Mouse (Mus musculus): ENCODE measurements around the gene Gon7. TPM values are rescaled to one million over a fixed set of nuclear protein-coding genes. Genes with fewer than 3 reads are reported as not detected.

The Gon7 gene
- 34.9 TPM in 2 replicates for polyA plus RNA-seq (2015; fragmentation: Nextera tagmentation; extraction: Ambion mirVana)

GRCm38 (mm10) chr12:102757689-102758402, at the start of gene Gon7, which contains the start of the genes Gm28051 and Ubr7:
TSS of gene Gon7 (minus strand) at chr12:102757803.
TSS of gene Gm28051 (minus strand) at chr12:102757765.
TSS of gene Ubr7 (plus strand) at chr12:102757967.
- H3K36me3 ChIP-seq: peaks cover 15% of the 10 kb centered on the region
- under 1% methylated on average over 73 of the region's 73 CpGs for WGBS
- peak; percentile 97 for ATAC-seq (ENCODE audit: low FRiP score, low read depth)
- peak within 1 kb of the TSS; percentile 87 for H3K9ac ChIP-seq
- peak within 1 kb of the TSS; percentile 90 for H3K4me3 ChIP-seq
- no peaks in the 10 kb centered on the region for H3K9me3 ChIP-seq
- no peaks in the 10 kb centered on the region for H3K27me3 ChIP-seq
- H3K27ac ChIP-seq: peak within 1 kb of the TSS; percentile 83
- H3K4me2 ChIP-seq (replicated peaks): peak within 1 kb of the TSS; percentile 90
- H3K4me1 ChIP-seq: peaks cover 27% of the 10 kb centered on the region

GRCm38 (mm10) chr12:102799528-102799927, 41.9 kb upstream of the Gon7 start:
- no peak overlapping the region for H3K9ac ChIP-seq
- no peak for ATAC-seq (ENCODE audit: low FRiP score, low read depth)
- no peak overlapping the region for H3K4me2 ChIP-seq (replicated peaks)
- no peak overlapping the region for H3K27ac ChIP-seq
- H3K4me1 ChIP-seq: no peaks in the 10 kb centered on the region
- no peaks in the 10 kb centered on the region for H3K27me3 ChIP-seq
- H3K36me3 ChIP-seq: peaks cover 39% of the 10 kb centered on the region
- no peak overlapping the region for H3K4me3 ChIP-seq
- H3K9me3 ChIP-seq: no peaks in the 10 kb centered on the region
- WGBS: 91% methylated on average over 2 of the region's 2 CpGs

DNA sequence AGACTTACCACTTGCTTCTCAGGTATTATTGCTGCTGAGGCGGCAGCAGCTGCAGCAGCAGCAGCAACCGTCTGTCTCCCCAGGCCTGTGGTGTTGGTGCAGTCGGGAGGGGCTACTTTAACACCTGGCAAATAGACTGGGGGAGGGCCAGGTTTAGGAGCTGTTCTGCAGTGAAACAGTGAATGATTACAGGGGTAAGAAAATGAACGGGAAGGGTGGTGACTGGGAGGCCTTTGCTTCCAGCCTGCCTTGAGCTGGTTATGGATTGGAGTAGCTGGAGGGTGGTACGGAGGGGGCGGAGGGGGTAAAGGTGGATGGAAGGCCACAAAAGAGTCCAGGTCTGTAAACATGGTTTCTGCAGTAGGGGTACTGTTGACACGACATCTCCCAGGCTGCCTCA, 30.3 kb upstream of the Gon7 start:
- peaks cover 83% of the 10 kb centered on the region for H3K36me3 ChIP-seq
- no peaks in the 10 kb centered on the region for H3K27me3 ChIP-seq
- no peaks in the 10 kb centered on the region for H3K4me1 ChIP-seq
- no peak overlapping the region for H3K9ac ChIP-seq
- 82% methylated on average over 7 of the region's 7 CpGs for WGBS
- H3K4me3 ChIP-seq: no peak overlapping the region
- H3K27ac ChIP-seq: no peak overlapping the region
- no peaks in the 10 kb centered on the region for H3K9me3 ChIP-seq
- no peak overlapping the region for H3K4me2 ChIP-seq (replicated peaks)
- ATAC-seq (ENCODE audit: low FRiP score, low read depth): no peak

- Histone ChIP-seq H3K9ac (no peak overlapping the region), H3K27ac (no peak overlapping the region), H3K4me3 (no peak overlapping the region), H3K27me3 (no peaks in the 10 kb centered on the region), H3K36me3 (peaks cover 77% of the 10 kb centered on the region), H3K4me1 (no peaks in the 10 kb centered on the region), H3K9me3 (no peaks in the 10 kb centered on the region), H3K4me2 (replicated peaks) (no peak overlapping the region)
- no peak for ATAC-seq (ENCODE audit: low FRiP score, low read depth)
- WGBS: 93% methylated on average over 5 of the region's 5 CpGs
Observed at GRCm38 (mm10) chr12:102785593-102785985, 28.0 kb upstream of the Gon7 start.

- Histone ChIP-seq H3K9ac (no peak overlapping the region), H3K27me3 (no peaks in the 10 kb centered on the region), H3K4me3 (no peak overlapping the region), H3K36me3 (peaks cover 72% of the 10 kb centered on the region), H3K4me2 (replicated peaks) (no peak overlapping the region), H3K27ac (no peak overlapping the region), H3K4me1 (no peaks in the 10 kb centered on the region), H3K9me3 (no peaks in the 10 kb centered on the region)
- WGBS: 87% methylated on average over 19 of the region's 19 CpGs
- no peak for ATAC-seq (ENCODE audit: low FRiP score, low read depth)
Observed at GRCm38 (mm10) chr12:102784899-102785592, 27.4 kb upstream of the Gon7 start.

- peaks cover 56% of the 10 kb centered on the region for H3K36me3 ChIP-seq
- no peak overlapping the region for H3K27ac ChIP-seq
- no peaks in the 10 kb centered on the region for H3K9me3 ChIP-seq
- no peak overlapping the region for H3K4me3 ChIP-seq
- 88% methylated on average over 5 of the region's 5 CpGs for WGBS
- H3K4me1 ChIP-seq: no peaks in the 10 kb centered on the region
- no peaks in the 10 kb centered on the region for H3K27me3 ChIP-seq
- H3K9ac ChIP-seq: no peak overlapping the region
- no peak for ATAC-seq (ENCODE audit: low FRiP score, low read depth)
- no peak overlapping the region for H3K4me2 ChIP-seq (replicated peaks)
Observed at GRCm38 (mm10) chr12:102782841-102783240, 25.2 kb upstream of the Gon7 start.

DNA sequence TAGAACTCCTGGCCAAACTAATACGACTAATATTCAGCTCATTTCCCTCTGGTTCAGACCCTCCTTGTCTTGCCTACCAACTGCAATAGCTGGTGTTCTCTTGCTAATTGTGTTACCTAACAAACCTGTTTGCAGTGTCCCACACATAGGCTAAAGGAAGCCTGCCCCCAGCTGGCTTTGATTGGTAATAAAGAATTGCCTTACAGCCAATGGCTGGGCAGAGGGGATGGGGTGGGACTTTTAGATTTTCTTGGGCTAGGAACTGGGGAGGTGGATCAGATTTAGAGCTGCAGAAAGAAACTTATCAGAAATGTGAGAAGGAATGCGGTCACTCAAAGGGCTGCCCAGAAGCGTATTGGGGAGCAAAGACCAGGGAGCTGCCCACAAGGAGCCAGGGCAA, 21.8 kb upstream of the Gon7 start:
- Histone ChIP-seq H3K4me3 (no peak overlapping the region), H3K4me2 (replicated peaks) (no peak overlapping the region), H3K36me3 (peaks cover 62% of the 10 kb centered on the region), H3K9me3 (no peaks in the 10 kb centered on the region), H3K4me1 (no peaks in the 10 kb centered on the region), H3K27ac (no peak overlapping the region), H3K27me3 (no peaks in the 10 kb centered on the region), H3K9ac (no peak overlapping the region)
- 57% methylated on average over 3 of the region's 3 CpGs for WGBS
- ATAC-seq (ENCODE audit: low FRiP score, low read depth): no peak

- peaks cover 62% of the 10 kb centered on the region for H3K36me3 ChIP-seq
- no peaks in the 10 kb centered on the region for H3K9me3 ChIP-seq
- ATAC-seq (ENCODE audit: low FRiP score, low read depth): no peak
- no peak overlapping the region for H3K9ac ChIP-seq
- H3K4me2 ChIP-seq (replicated peaks): no peak overlapping the region
- whole genome bisulfite sequencing: 83% methylated on average over 5 of the region's 5 CpGs
- H3K4me1 ChIP-seq: no peaks in the 10 kb centered on the region
- H3K27ac ChIP-seq: no peak overlapping the region
- H3K27me3 ChIP-seq: no peaks in the 10 kb centered on the region
- H3K4me3 ChIP-seq: no peak overlapping the region
Observed at GRCm38 (mm10) chr12:102778151-102778550, 20.5 kb upstream of the Gon7 start.

- Histone ChIP-seq H3K27ac (no peak overlapping the region), H3K36me3 (peaks cover 65% of the 10 kb centered on the region), H3K4me3 (no peak overlapping the region), H3K9ac (no peak overlapping the region), H3K9me3 (peaks cover 6% of the 10 kb centered on the region; the same call in 1 of the 2 replicates), H3K4me2 (replicated peaks) (no peak overlapping the region), H3K4me1 (no peaks in the 10 kb centered on the region), H3K27me3 (no peaks in the 10 kb centered on the region)
- 94% methylated on average over 14 of the region's 14 CpGs for WGBS
- ATAC-seq (ENCODE audit: low FRiP score, low read depth): no peak
Observed at GRCm38 (mm10) chr12:102776035-102776434, 18.4 kb upstream of the Gon7 start.

GRCm38 (mm10) chr12:102772676-102773075, 15.1 kb upstream of the Gon7 start:
- ATAC-seq (ENCODE audit: low FRiP score, low read depth): no peak
- Histone ChIP-seq H3K4me3 (no peak overlapping the region), H3K9ac (no peak overlapping the region), H3K4me2 (replicated peaks) (no peak overlapping the region), H3K36me3 (peaks cover 96% of the 10 kb centered on the region), H3K9me3 (peaks cover 6% of the 10 kb centered on the region; the same call in 1 of the 2 replicates), H3K27ac (no peak overlapping the region), H3K4me1 (no peaks in the 10 kb centered on the region), H3K27me3 (no peaks in the 10 kb centered on the region)
- 95% methylated on average over 5 of the region's 5 CpGs for WGBS

- Histone ChIP-seq H3K4me2 (replicated peaks) (no peak overlapping the region), H3K9me3 (peaks cover 6% of the 10 kb centered on the region; the same call in 1 of the 2 replicates), H3K4me1 (no peaks in the 10 kb centered on the region), H3K9ac (no peak overlapping the region), H3K27me3 (no peaks in the 10 kb centered on the region), H3K27ac (no peak overlapping the region), H3K4me3 (no peak overlapping the region), H3K36me3 (peaks cover 93% of the 10 kb centered on the region)
- ATAC-seq (ENCODE audit: low FRiP score, low read depth): no peak
- WGBS: 94% methylated on average over 8 of the region's 8 CpGs
Observed at GRCm38 (mm10) chr12:102771601-102772000, 14.0 kb upstream of the Gon7 start.

- no peaks in the 10 kb centered on the region for H3K4me1 ChIP-seq
- H3K36me3 ChIP-seq: peaks cover 91% of the 10 kb centered on the region
- H3K27me3 ChIP-seq: no peaks in the 10 kb centered on the region
- no peak overlapping the region for H3K4me3 ChIP-seq
- H3K9ac ChIP-seq: no peak overlapping the region
- no peak overlapping the region for H3K4me2 ChIP-seq (replicated peaks)
- peaks cover 6% of the 10 kb centered on the region; the same call in 1 of the 2 replicates for H3K9me3 ChIP-seq
- H3K27ac ChIP-seq: no peak overlapping the region
- ATAC-seq (ENCODE audit: low FRiP score, low read depth): no peak
- WGBS: 93% methylated on average over 4 of the region's 4 CpGs
Observed at GRCm38 (mm10) chr12:102769000-102769399, 11.4 kb upstream of the Gon7 start.
